Mouse (Mus musculus): ENCODE data around the gene Kazald1. TPM values are rescaled to one million over a fixed set of nuclear protein-coding genes. Genes with fewer than 3 reads are reported as not detected.

Kazald1 gene
- total and polyA plus RNA-seq, 3 experiments: 0.39 to 1.5 TPM; not detected in 1

- TF ChIP-seq ETS1 (IDR thresholded peaks at IDR 0.05; ENCODE audit: low read depth, low read length): 0 out of 2 replicates have a peak, but pooled peaks have one; percentile 46
Measured at GRCm38 (mm10) chr19:45058841-45059240, 16.2 kb upstream of the Kazald1 start (continued).

- no peaks in the 10 kb centered on the region for H3K27me3 ChIP-seq (ENCODE audit: control insufficient read depth in 1 of 2, insufficient read depth in 2 of 2, low read length in 2 of 2)
- H3K79me2 ChIP-seq (ENCODE audit: control insufficient read depth, insufficient read depth, low read length, poor library complexity): peaks cover 2% of the 10 kb centered on the region; the same call in 1 of the 2 replicates
- 0 out of 2 replicates have a peak overlapping the region, but pooled peaks have one; percentile 15 for H3K9ac ChIP-seq (ENCODE audit: control insufficient read depth, low read depth, low read length, poor library complexity, severe bottlenecking)
- no peaks in the 10 kb centered on the region for H3K9me3 ChIP-seq (replicated peaks; ENCODE audit: insufficient read depth, low read length)
- H3K4me1 ChIP-seq (ENCODE audit: control insufficient read depth in 1 of 2, insufficient read depth in 2 of 2, low read length in 2 of 2): peaks cover 10 to 23% of the 10 kb centered on the region in 2 experiments
- peaks cover 0 to 25% of the 10 kb centered on the region in 2 experiments; a peak in 2 of 4 replicates for H3K36me3 ChIP-seq (ENCODE audit: control insufficient read depth in 1 of 2, insufficient read depth in 2 of 2, low read length in 2 of 2)
- H3K27ac ChIP-seq (ENCODE audit: control insufficient read depth, low read depth, low read length): peak overlapping the region; percentile 46
- DNase-seq (ENCODE audit: low read depth, low spot score): peak; percentile 85
- peak overlapping the region; percentile 5 to 48; a peak in 2 of 4 replicates for H3K4me3 ChIP-seq (ENCODE audit: control insufficient read depth in 1 of 2, insufficient read depth in 1 of 2, low read depth in 2 of 2, low read length in 2 of 2)
- 0 out of 2 replicates have a peak, but pooled peaks have one; percentile 2 for TF ChIP-seq UBTF (IDR thresholded peaks at IDR 0.05; ENCODE audit: borderline replicate concordance, insufficient read depth, low read depth, low read length)
- TF ChIP-seq HCFC1 (IDR thresholded peaks at IDR 0.05; ENCODE audit: low read depth, low read length): peak; percentile 42; the same call in 1 of the 2 replicates
- peak; percentile 68 to 78 for TF ChIP-seq EP300 (IDR thresholded peaks at IDR 0.05; ENCODE audit: low read depth in 1 of 2, low read length in 2 of 2)
- TF ChIP-seq TAL1 (IDR thresholded peaks at IDR 0.05; ENCODE audit: low read length): peak; percentile 23; the same call in 1 of the 2 replicates
- TF ChIP-seq RAD21 (IDR thresholded peaks at IDR 0.05; ENCODE audit: low read depth, low read length): peak; percentile 12
- TF ChIP-seq MAX (IDR thresholded peaks at IDR 0.05; ENCODE audit: low read length): peak; percentile 28; the same call in 1 of the 2 replicates
- TF ChIP-seq CHD2 (IDR thresholded peaks at IDR 0.05; ENCODE audit: low read length): no peak
- no peak; a peak in 1 of 4 replicates for TF ChIP-seq POLR2A (IDR thresholded peaks at IDR 0.05; ENCODE audit: control insufficient read depth in 1 of 2, insufficient read depth in 1 of 2, low read depth in 1 of 2, low read length in 2 of 2, poor library complexity in 1 of 2)
- TF ChIP-seq MXI1 (IDR thresholded peaks at IDR 0.05; ENCODE audit: low read depth, low read length): no peak
- TF ChIP-seq ZKSCAN1 (IDR thresholded peaks at IDR 0.05; ENCODE audit: low read depth, low read length): no peak
- TF ChIP-seq USF1 (IDR thresholded peaks at IDR 0.05; ENCODE audit: low read depth, low read length): no peak
- TF ChIP-seq SMC3 (IDR thresholded peaks at IDR 0.05; ENCODE audit: low read depth, low read length): peak; percentile 47
- 0 out of 2 replicates have a peak, but pooled peaks have one; percentile 34 for TF ChIP-seq MYC (IDR thresholded peaks at IDR 0.05; ENCODE audit: low read depth, low read length)
- TF ChIP-seq NRF1 (IDR thresholded peaks at IDR 0.05; ENCODE audit: insufficient read depth, low read depth, low read length, poor library complexity, severe bottlenecking): 0 out of 2 replicates have a peak, but pooled peaks have one; percentile 19
- no peak for TF ChIP-seq JUND (IDR thresholded peaks at IDR 0.05; ENCODE audit: low read depth, low read length)
- no peak for TF ChIP-seq BHLHE40 (IDR thresholded peaks at IDR 0.05; ENCODE audit: borderline replicate concordance, low read depth, low read length)
- TF ChIP-seq KAT2A (conservative IDR thresholded peaks at IDR 0.05; ENCODE audit: low read depth, low read length): no peak; the same call in 1 of the 2 replicates
- TF ChIP-seq MAZ (IDR thresholded peaks at IDR 0.05; ENCODE audit: low read depth, low read length): peak; percentile 76; the same call in 1 of the 2 replicates
- no peak for TF ChIP-seq GABPA (IDR thresholded peaks at IDR 0.05; ENCODE audit: low read depth, low read length)
- TF ChIP-seq POLR2AphosphoS2 (IDR thresholded peaks at IDR 0.05; ENCODE audit: low read length): no peak
- peak; percentile 86 for TF ChIP-seq ZNF384 (IDR thresholded peaks at IDR 0.05; ENCODE audit: low read depth, low read length)
- no peak for TF ChIP-seq MYB (IDR thresholded peaks at IDR 0.05; ENCODE audit: low read depth, low read length)
- TF ChIP-seq SIN3A (IDR thresholded peaks at IDR 0.05; ENCODE audit: low read length): peak; percentile 63; the same call in 1 of the 2 replicates
- no peak for TF ChIP-seq TBP (IDR thresholded peaks at IDR 0.05; ENCODE audit: low read depth, low read length)
- TF ChIP-seq GATA1 (IDR thresholded peaks at IDR 0.05; ENCODE audit: low read depth, low read length): peak; percentile 91
- no peak for TF ChIP-seq MAFK (IDR thresholded peaks at IDR 0.05; ENCODE audit: borderline replicate concordance, low read depth, low read length)
- TF ChIP-seq ZMIZ1 (IDR thresholded peaks at IDR 0.05; ENCODE audit: low read depth, low read length): no peak; the same call in 1 of the 2 replicates
- TF ChIP-seq ZC3H11A (IDR thresholded peaks at IDR 0.05; ENCODE audit: low read depth, low read length): peak; percentile 19; the same call in 1 of the 2 replicates
- TF ChIP-seq RCOR1 (IDR thresholded peaks at IDR 0.05; ENCODE audit: low read depth, low read length): peak; percentile 45; the same call in 1 of the 2 replicates
- no peak for TF ChIP-seq POLR2AphosphoS5 (IDR thresholded peaks at IDR 0.05; ENCODE audit: borderline replicate concordance, low read depth, low read length)
- no peak for TF ChIP-seq CHD1 (IDR thresholded peaks at IDR 0.05; ENCODE audit: low read depth, low read length)
- TF ChIP-seq TCF12 (IDR thresholded peaks at IDR 0.05; ENCODE audit: low read depth, low read length): 0 out of 2 replicates have a peak, but pooled peaks have one; percentile 54
Measured at GRCm38 (mm10) chr19:45063565-45064292, 11.3 kb upstream of the Kazald1 start.
